Mouse (Mus musculus) layer of hippocampus, adult 8-10 months (tissue): ENCODE data around the gene Spata5. TPM values are rescaled to one million over a fixed set of nuclear protein-coding genes. Genes with fewer than 3 reads are reported as not detected.

Source experiments
- DNase-seq, 2 experiments: peaks; one replicate each; pipeline ENCODE4 v3.0.0; 2022; ENCODE audit warnings: low spot score in 2 of 2
- total RNA-seq, 4 experiments: library from RNA; stranded (reverse); gene quantifications; 2 replicates each; pipeline ENCODE4 v1.2.4; 2022

Spata5 gene
- total RNA-seq, 4 experiments from 2014 or later, result 21.9 to 28.1 (median 24.4) TPM

- DNase-seq, result peak in 1 of 2 experiments; percentile 35
Observed at GRCm38 (mm10) chr3:37420641-37421040, 945 bp downstream of the Spata5 start.

GRCm38 (mm10) chr3:37421179-37421578 lies 1.5 kb downstream of the Spata5 start:
- DNase-seq, result no peak

GRCm38 (mm10) chr3:37426069-37426468 lies 6.4 kb downstream of the Spata5 start:
- DNase-seq, result no peak

GRCm38 (mm10) chr3:37430359-37430758 lies 10.7 kb downstream of the Spata5 start:
- no peak for DNase-seq

- DNase-seq, result no peak
Observed at GRCm38 (mm10) chr3:37439770-37440169, 20.1 kb downstream of the Spata5 start.

- no peak for DNase-seq
Observed at GRCm38 (mm10) chr3:37443409-37443808, 23.7 kb downstream of the Spata5 start.

GRCm38 (mm10) chr3:37455992-37456391 lies 36.3 kb downstream of the Spata5 start:
- no peak for DNase-seq

- DNase-seq, result no peak
Observed at GRCm38 (mm10) chr3:37468170-37468569, 48.5 kb downstream of the Spata5 start.

GRCm38 (mm10) chr3:37469353-37469752 lies 49.7 kb downstream of the Spata5 start:
- DNase-seq, result no peak

- DNase-seq, result no peak
Observed at GRCm38 (mm10) chr3:37470867-37471266, 51.2 kb downstream of the Spata5 start.

- DNase-seq, result no peak
Observed at GRCm38 (mm10) chr3:37472461-37472860, 52.8 kb downstream of the Spata5 start.

GRCm38 (mm10) chr3:37476485-37476884 lies 56.8 kb downstream of the Spata5 start:
- DNase-seq, result no peak

GRCm38 (mm10) chr3:37477438-37478188 lies 57.9 kb downstream of the Spata5 start:
- no peak for DNase-seq

- no peak for DNase-seq
Observed at GRCm38 (mm10) chr3:37479771-37480170, 60.1 kb downstream of the Spata5 start.

- no peak for DNase-seq
Observed at GRCm38 (mm10) chr3:37481295-37481694, 61.6 kb downstream of the Spata5 start.

- no peak for DNase-seq
Observed at GRCm38 (mm10) chr3:37482720-37483119, 63.0 kb downstream of the Spata5 start.

- DNase-seq, result no peak
Observed at GRCm38 (mm10) chr3:37483709-37484265, 64.1 kb downstream of the Spata5 start.

GRCm38 (mm10) chr3:37487639-37488038 lies 67.9 kb downstream of the Spata5 start:
- no peak for DNase-seq

GRCm38 (mm10) chr3:37488173-37488572 lies 68.5 kb downstream of the Spata5 start:
- DNase-seq, result no peak

GRCm38 (mm10) chr3:37490025-37490424 lies 70.3 kb downstream of the Spata5 start:
- no peak for DNase-seq

- no peak for DNase-seq
Observed at GRCm38 (mm10) chr3:37500939-37501338, 81.2 kb downstream of the Spata5 start.

- DNase-seq, result no peak
Observed at GRCm38 (mm10) chr3:37502552-37502951, 82.9 kb downstream of the Spata5 start.

- no peak for DNase-seq
Observed at GRCm38 (mm10) chr3:37503846-37504245, 84.2 kb downstream of the Spata5 start.
